Comparison of ENCODE assay signal across 33 mouse cellular contexts in genomic region chr2:26599965-26600364, GRCm38 (mm10). TPM values are rescaled to one million over a fixed set of nuclear protein-coding genes. Genes with fewer than 3 reads are reported as not detected.
A peak's percentile ranks its signal among the peaks of the same experiment; 100 is the strongest.
DNase-seq lines count a peak whose midpoint lies in the region; ATAC-seq and TF ChIP-seq lines count a peak whose summit lies in the region.
"Had no signal": no experiment of that assay in that cellular context is flagged by ENCODE, and none has a peak within 500 bp of the region (broad histone marks: within the 10 kb centered on the region; RNA-seq: fewer than 3 reads in every experiment).

No protein-coding gene starts in this region.

- H3K4me3 ChIP-seq in kidney, embryonic 16.5 days (ENCODE audit: low read length) = no peak overlapping the region
- no peak overlapping the region for H3K4me3 ChIP-seq in lung, postnatal 0 days (ENCODE audit: low read depth, low read length)
- no peak overlapping the region for H3K4me3 ChIP-seq in liver, embryonic 12.5 days
- no peak overlapping the region for H3K4me3 ChIP-seq in small intestine, adult 2 months (ENCODE audit: low read depth, low read length)
- H3K4me3 ChIP-seq: heart, embryonic 12.5 days; hindbrain, embryonic 10.5 days; midbrain, embryonic 12.5 days had no signal

- H3K4me1 ChIP-seq in kidney, embryonic 16.5 days (ENCODE audit: insufficient read depth, low read length) = peaks cover 38% of the 10 kb centered on the region
- peaks cover 9% of the 10 kb centered on the region for H3K4me1 ChIP-seq in lung, postnatal 0 days (ENCODE audit: insufficient read depth, low read depth, low read length)
- H3K4me1 ChIP-seq in liver, embryonic 12.5 days = peaks cover 56% of the 10 kb centered on the region
- peaks cover 28% of the 10 kb centered on the region for H3K4me1 ChIP-seq in small intestine, adult 2 months (ENCODE audit: control insufficient read depth, insufficient read depth, insufficient read length, low read length)

- H3K27ac ChIP-seq in kidney, embryonic 16.5 days (ENCODE audit: low read length) = no peak overlapping the region
- no peak overlapping the region for H3K27ac ChIP-seq in lung, postnatal 0 days (ENCODE audit: low read length)
- H3K27ac ChIP-seq in liver, embryonic 12.5 days = peak overlapping the region; percentile 49
- peak overlapping the region; percentile 80 for H3K27ac ChIP-seq in small intestine, adult 2 months (ENCODE audit: insufficient read depth, low read depth, low read length)
- H3K27ac ChIP-seq: hindbrain, embryonic 10.5 days; kidney, postnatal 0 days; midbrain, embryonic 12.5 days had no signal

- H3K9me3 ChIP-seq in kidney, embryonic 16.5 days (ENCODE audit: low read length) = no peaks in the 10 kb centered on the region
- no peaks in the 10 kb centered on the region for H3K9me3 ChIP-seq in lung, postnatal 0 days (ENCODE audit: low read length)
- no peaks in the 10 kb centered on the region for H3K9me3 ChIP-seq in liver, embryonic 12.5 days (replicated peaks)
- H3K9me3 ChIP-seq: G1E; heart, embryonic 12.5 days; hindbrain, embryonic 10.5 days; midbrain, embryonic 12.5 days had no signal

- no peaks in the 10 kb centered on the region for H3K27me3 ChIP-seq in kidney, embryonic 16.5 days (ENCODE audit: insufficient read depth, low read length)
- H3K27me3 ChIP-seq in lung, postnatal 0 days (replicated peaks; ENCODE audit: insufficient read depth, low read length) = no peaks in the 10 kb centered on the region
- H3K27me3 ChIP-seq in liver, embryonic 12.5 days (replicated peaks) = peaks cover 24% of the 10 kb centered on the region
- H3K27me3 ChIP-seq in small intestine, adult 2 months (ENCODE audit: control insufficient read depth, insufficient read depth, low read length) = no peaks in the 10 kb centered on the region
- H3K27me3 ChIP-seq: heart, embryonic 12.5 days; Patski had no signal

- no peak for TF ChIP-seq EP300 in lung, postnatal 0 days (IDR thresholded peaks at IDR 0.05)

- H3K4me2 ChIP-seq in kidney, embryonic 16.5 days (replicated peaks; ENCODE audit: low read depth, low read length) = no peak overlapping the region
- no peak overlapping the region for H3K4me2 ChIP-seq in lung, postnatal 0 days (replicated peaks; ENCODE audit: low read depth, low read length)
- H3K4me2 ChIP-seq in liver, embryonic 12.5 days = no peak overlapping the region
- H3K4me2 ChIP-seq: heart, embryonic 12.5 days; midbrain, embryonic 12.5 days had no signal

- 90% methylated on average over 4 of the region's 4 CpGs for WGBS in kidney, embryonic 16.5 days
- 82% methylated on average over 4 of the region's 4 CpGs for WGBS in lung, postnatal 0 days
- 68% methylated on average over 4 of the region's 4 CpGs for WGBS in liver, embryonic 12.5 days (ENCODE audit: insufficient replicate concordance)
- WGBS in small intestine, adult 2 months = 66% methylated on average over 4 of the region's 4 CpGs

- TF ChIP-seq POLR2A in small intestine, adult 2 months (IDR thresholded peaks at IDR 0.05; ENCODE audit: low read depth, low read length) = peak; percentile 32; the same call in 1 of the 2 replicates

- peaks cover 5% of the 10 kb centered on the region; the same call in 1 of the 2 replicates for H3K36me3 ChIP-seq in kidney, embryonic 16.5 days (ENCODE audit: insufficient read depth, low read length)
- peaks cover 3% of the 10 kb centered on the region; the same call in 1 of the 2 replicates for H3K36me3 ChIP-seq in lung, postnatal 0 days (ENCODE audit: insufficient read depth, low read length)
- H3K36me3 ChIP-seq in liver, embryonic 12.5 days = peaks cover 3% of the 10 kb centered on the region
- H3K36me3 ChIP-seq in small intestine, adult 2 months (ENCODE audit: control insufficient read depth, insufficient read depth, low read length) = peaks cover 17% of the 10 kb centered on the region
- H3K36me3 ChIP-seq: hindbrain, embryonic 10.5 days; midbrain, embryonic 12.5 days had no signal

- H3K9ac ChIP-seq in kidney, embryonic 16.5 days (replicated peaks; ENCODE audit: low read length) = no peak overlapping the region
- H3K9ac ChIP-seq in lung, postnatal 0 days (replicated peaks; ENCODE audit: low read depth) = no peak overlapping the region
- H3K9ac ChIP-seq in liver, embryonic 12.5 days = no peak overlapping the region
- H3K9ac ChIP-seq: heart, embryonic 12.5 days; midbrain, embryonic 12.5 days had no signal

- DNase-seq in kidney, adult 18-20 months = peak; percentile 48
- DNase-seq in lung, postnatal 0 days (ENCODE audit: low spot score) = peak; percentile 7
- no peak for DNase-seq in lung, postnatal 25 days (ENCODE audit: low spot score)
- no peak for DNase-seq in heart, adult 18-20 months
- DNase-seq: adrenal gland, adult 8-10 months; B cell, adult 2 months; cerebellum, adult 9-10 months; heart, postnatal 10 days had no signal

- no peak for TF ChIP-seq CTCF in lung, postnatal 0 days (IDR thresholded peaks at IDR 0.05)
- no peak for TF ChIP-seq CTCF in small intestine, adult 2 months (IDR thresholded peaks at IDR 0.05; ENCODE audit: extremely low read depth, insufficient read length, insufficient replicate concordance, low read depth, low read length)

- no peak for ATAC-seq in kidney, embryonic 16.5 days (ENCODE audit: low FRiP score, low TSS enrichment)
- ATAC-seq in lung, postnatal 0 days = no peak
- ATAC-seq in liver, embryonic 12.5 days = no peak
- no peak for ATAC-seq in activated CD4-positive, CD25-positive, alpha-beta regulatory T cell, adult 4 months
- ATAC-seq: forebrain, embryonic 14.5 days; hindbrain, embryonic 16.5 days; Patski had no signal

RNA-seq across cellular contexts. Expression of gene Agpat2, which starts 4.3 kb away (rescaled TPM):
- 53.0 and 57.0 TPM in 2 replicates for polyA plus RNA-seq in kidney, embryonic 16.5 days (2015; fragmentation: Nextera tagmentation; extraction: Ambion mirVana)
- 59.5 and 72.8 TPM in 2 replicates for polyA plus RNA-seq in lung, postnatal 0 days (2015; fragmentation: Nextera tagmentation; extraction: Ambion mirVana)
- 26.7 and 28.7 TPM in 2 replicates for polyA plus RNA-seq in liver, embryonic 12.5 days (2016; fragmentation: Nextera tagmentation; extraction: Ambion mirVana)
- polyA plus RNA-seq in small intestine, adult 2 months (2012; rRNA removed) = 288 and 515 TPM in 2 replicates
- polyA plus RNA-seq in activated CD4-positive, CD25-positive, alpha-beta regulatory T cell, adult 4 months (2017; shearing (Covaris generic)) = 10 to 100 TPM in 1 of 2 experiments, 1 to 10 TPM in 1; 8.2 to 11.0 TPM
- 10 to 100 TPM; 53.9 to 88.6 TPM for total RNA-seq in heart, adult 18-20 months (2021)

RNA-seq across cellular contexts. Expression of gene Gm20532, which starts 13.5 kb away (rescaled TPM):
- polyA plus RNA-seq in kidney, embryonic 16.5 days (2015; fragmentation: Nextera tagmentation; extraction: Ambion mirVana) = not detected in 2 replicates
- not detected in 2 replicates for polyA plus RNA-seq in lung, postnatal 0 days (2015; fragmentation: Nextera tagmentation; extraction: Ambion mirVana)
- polyA plus RNA-seq in liver, embryonic 12.5 days (2016; fragmentation: Nextera tagmentation; extraction: Ambion mirVana) = not detected in 2 replicates
- not detected in 2 replicates for polyA plus RNA-seq in small intestine, adult 2 months (2012; rRNA removed)
- not detected for polyA plus RNA-seq in activated CD4-positive, CD25-positive, alpha-beta regulatory T cell, adult 4 months (2017; shearing (Covaris generic))
- not detected for total RNA-seq in heart, adult 18-20 months (2021)
- total RNA-seq: adrenal gland, adult 8-10 months; CH12.LX; G1E; gastrocnemius, adult 8-10 months; granulocyte monocyte progenitor cell, adult 5-6 weeks; layer of hippocampus, adult 8-10 months; left cerebral cortex, adult 18-20 months; left cerebral cortex, postnatal 36 days had no signal
- polyA plus RNA-seq: embryonic facial prominence, embryonic 14.5 days; forebrain, embryonic 14.5 days; frontal cortex, adult 2 months; G1E; hindbrain, embryonic 10.5 days; hindbrain, embryonic 16.5 days; kidney, postnatal 0 days; limb, embryonic 14.5 days; lung, embryonic 16.5 days; midbrain, embryonic 12.5 days; neural tube, embryonic 11.5 days; Patski; testis, adult 2 months; urinary bladder, adult 2 months had no signal

RNA-seq across cellular contexts. Expression of gene Egfl7, which starts 20.2 kb away (rescaled TPM):
- polyA plus RNA-seq in kidney, embryonic 16.5 days (2015; fragmentation: Nextera tagmentation; extraction: Ambion mirVana) = 257 and 266 TPM in 2 replicates
- 412 and 467 TPM in 2 replicates for polyA plus RNA-seq in lung, postnatal 0 days (2015; fragmentation: Nextera tagmentation; extraction: Ambion mirVana)
- polyA plus RNA-seq in liver, embryonic 12.5 days (2016; fragmentation: Nextera tagmentation; extraction: Ambion mirVana) = 106 and 120 TPM in 2 replicates
- polyA plus RNA-seq in small intestine, adult 2 months (2012; rRNA removed) = 61.1 and 96.8 TPM in 2 replicates
- 1 to 10 TPM in 1 of 2 experiments, under 1 TPM in 1; 0.95 to 1.3 TPM for polyA plus RNA-seq in activated CD4-positive, CD25-positive, alpha-beta regulatory T cell, adult 4 months (2017; shearing (Covaris generic))
- 10 to 100 TPM; 94.2 to 94.8 TPM for total RNA-seq in heart, adult 18-20 months (2021)

RNA-seq across cellular contexts. Expression of gene Fam69b, which starts 28.3 kb away (rescaled TPM):
- polyA plus RNA-seq in kidney, embryonic 16.5 days (2015; fragmentation: Nextera tagmentation; extraction: Ambion mirVana) = 39.3 and 40.3 TPM in 2 replicates
- 6.2 and 8.2 TPM in 2 replicates for polyA plus RNA-seq in lung, postnatal 0 days (2015; fragmentation: Nextera tagmentation; extraction: Ambion mirVana)
- 4.6 and 5.5 TPM in 2 replicates for polyA plus RNA-seq in liver, embryonic 12.5 days (2016; fragmentation: Nextera tagmentation; extraction: Ambion mirVana)
- 5.0 and 7.7 TPM in 2 replicates for polyA plus RNA-seq in small intestine, adult 2 months (2012; rRNA removed)
- 1 to 10 TPM in 1 of 2 experiments, under 1 TPM in 1; 0.90 to 2.1 TPM for polyA plus RNA-seq in activated CD4-positive, CD25-positive, alpha-beta regulatory T cell, adult 4 months (2017; shearing (Covaris generic))
- total RNA-seq in heart, adult 18-20 months (2021) = 10 to 100 TPM; 22.0 to 22.2 TPM
- polyA plus RNA-seq: G1E had no signal

Comparison
In these comparisons a context has a peak if more than half of its experiments do, and no peak if none do; other contexts are left out.
1. DNase-seq: peak in kidney, adult 18-20 months (single experiment) and lung, postnatal 0 days (single experiment); none in lung, postnatal 25 days (single experiment) and heart, adult 18-20 months (0 of 2).
2. H3K27ac ChIP-seq: peak in liver, embryonic 12.5 days (single experiment) and small intestine, adult 2 months (single experiment); none in kidney, embryonic 16.5 days (single experiment) and lung, postnatal 0 days (single experiment).
3. RNA of gene Egfl7, which starts 20.2 kb away (polyA plus RNA-seq): 412 to 467 TPM in lung, postnatal 0 days, 257 to 266 TPM in kidney, embryonic 16.5 days, 106 to 120 TPM in liver, embryonic 12.5 days and 61.1 to 96.8 TPM in small intestine, adult 2 months; 0.95 to 1.3 TPM in activated CD4-positive, CD25-positive, alpha-beta regulatory T cell, adult 4 months; every median in the first group is over 10 times any median in the second.